Mouse (Mus musculus): Measurements from ENCODE around the gene Aff3.
"Not testable (repeated sequence)": the region's sequence is repeated elsewhere in the genome, so short reads cannot be mapped to it uniquely, and the experiment has no call there.

The Aff3 gene

DNA sequence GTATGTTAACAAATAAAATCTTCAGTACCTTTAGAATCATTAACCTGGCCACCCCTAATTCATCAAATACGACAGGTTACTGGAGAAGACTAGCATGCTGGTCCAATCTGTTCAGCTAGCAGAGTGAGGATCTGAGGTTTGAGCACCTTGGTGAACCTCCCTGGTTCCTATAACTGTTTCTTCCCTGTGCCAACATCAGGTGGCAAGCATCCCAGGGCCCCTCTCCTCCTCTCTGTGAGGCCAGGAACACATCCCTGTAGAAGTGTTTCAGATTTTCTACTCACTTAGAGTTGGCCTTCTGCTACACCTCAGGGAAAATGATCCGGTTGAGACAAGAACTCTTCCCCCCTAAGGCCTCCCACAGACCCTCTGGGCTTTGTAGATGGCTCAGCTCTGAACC lies 181.6 kb downstream of the Aff3 start:
- no peak for DNase-seq

DNA sequence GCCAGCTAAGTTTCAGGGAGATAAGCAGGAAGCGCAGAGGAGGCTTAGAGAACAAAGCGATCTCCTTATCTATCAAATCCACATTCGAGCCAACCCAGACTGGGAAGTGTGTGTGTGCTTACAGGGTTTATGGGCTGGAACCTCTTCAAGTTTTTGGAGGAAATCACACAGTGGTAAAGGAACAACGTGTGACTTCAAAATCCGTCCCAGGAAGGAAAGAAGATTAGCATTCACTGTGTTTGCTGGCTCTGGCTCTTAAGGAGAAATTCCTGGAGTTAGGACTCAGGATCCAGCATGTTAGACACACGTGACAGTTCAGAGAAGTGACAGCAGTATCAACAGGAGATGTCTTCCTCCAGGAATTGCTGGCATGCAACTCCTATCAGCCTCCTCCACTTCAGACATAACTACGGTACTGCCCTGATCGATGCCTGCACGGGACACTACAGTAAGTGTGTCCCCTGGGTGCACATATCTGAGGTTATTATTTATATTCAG lies 186.5 kb downstream of the Aff3 start:
- DNase-seq: no peak

DNA sequence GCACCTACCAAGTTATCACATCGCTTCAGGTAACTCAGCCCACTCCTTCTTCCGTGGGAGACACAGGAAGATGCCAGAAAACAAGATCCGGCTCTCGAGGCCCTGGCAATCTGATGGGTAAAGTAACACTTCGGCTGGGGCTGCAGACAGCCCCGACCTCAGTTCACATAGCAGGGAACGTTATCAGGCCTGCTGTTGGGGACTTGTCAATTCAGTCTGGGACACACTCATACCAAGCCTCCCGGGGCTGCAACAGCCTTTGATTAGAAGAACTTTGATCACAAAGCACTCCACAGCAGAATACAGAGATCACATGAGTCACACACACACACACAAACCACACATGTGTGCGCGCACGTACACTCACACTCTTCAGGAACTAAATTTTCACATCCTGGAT lies 193.9 kb downstream of the Aff3 start:
- no peak for DNase-seq

DNA sequence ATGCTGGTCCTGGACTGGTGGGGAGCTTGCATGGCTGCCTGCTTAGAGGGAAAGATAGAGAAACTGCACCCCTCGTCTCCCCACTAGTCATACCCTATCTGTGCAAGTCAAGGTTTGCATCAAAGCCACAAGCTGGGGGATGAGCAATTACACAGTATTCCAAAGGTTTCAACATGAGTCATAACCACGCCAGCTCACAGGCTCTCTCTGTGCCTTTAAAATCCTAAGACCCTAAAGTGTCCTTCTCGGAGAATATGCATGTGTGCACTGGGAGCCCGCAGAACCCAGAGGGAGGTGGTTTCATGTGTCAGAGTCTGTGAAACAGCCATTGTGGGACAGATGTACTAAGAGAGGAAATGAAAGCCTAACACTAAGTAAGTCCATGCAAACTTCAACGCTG lies 194.6 kb downstream of the Aff3 start:
- DNase-seq: no peak

DNA sequence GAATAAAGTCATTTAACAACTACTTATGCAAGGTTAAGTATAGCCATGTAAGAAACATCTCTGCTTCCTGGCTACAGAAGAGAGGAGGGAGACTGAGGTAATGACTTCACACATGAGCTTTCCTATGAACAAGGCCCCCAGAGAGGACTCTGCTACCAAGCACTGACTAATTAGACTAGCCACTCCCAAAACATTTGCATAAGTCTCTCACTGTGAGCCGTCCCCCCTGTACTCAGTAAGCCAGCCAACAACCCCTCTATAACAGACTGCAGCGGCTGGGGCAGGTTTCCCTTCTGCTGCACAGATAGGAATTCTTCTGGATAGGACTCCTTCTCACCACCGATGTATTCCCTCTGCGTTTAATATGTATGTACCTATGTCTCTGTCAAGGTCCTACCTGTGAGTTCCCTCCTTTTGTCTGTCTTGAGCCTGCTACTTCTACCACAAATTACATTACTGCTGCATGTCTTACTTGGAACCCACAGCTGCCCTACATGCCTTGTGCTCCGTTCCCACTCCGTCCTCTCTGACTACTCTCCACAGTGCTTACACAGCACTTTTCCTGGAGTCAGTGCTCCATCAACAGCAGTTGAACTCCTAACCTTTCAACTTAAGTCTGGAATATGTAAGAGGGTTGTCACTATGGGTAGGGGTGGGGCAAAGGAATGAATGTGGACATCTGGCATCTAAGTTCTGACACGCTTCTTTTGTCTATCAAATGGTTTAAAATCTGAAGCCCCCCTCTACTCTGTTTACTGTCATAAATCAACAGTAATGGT lies 197.3 kb downstream of the Aff3 start:
- no peak for DNase-seq

DNA sequence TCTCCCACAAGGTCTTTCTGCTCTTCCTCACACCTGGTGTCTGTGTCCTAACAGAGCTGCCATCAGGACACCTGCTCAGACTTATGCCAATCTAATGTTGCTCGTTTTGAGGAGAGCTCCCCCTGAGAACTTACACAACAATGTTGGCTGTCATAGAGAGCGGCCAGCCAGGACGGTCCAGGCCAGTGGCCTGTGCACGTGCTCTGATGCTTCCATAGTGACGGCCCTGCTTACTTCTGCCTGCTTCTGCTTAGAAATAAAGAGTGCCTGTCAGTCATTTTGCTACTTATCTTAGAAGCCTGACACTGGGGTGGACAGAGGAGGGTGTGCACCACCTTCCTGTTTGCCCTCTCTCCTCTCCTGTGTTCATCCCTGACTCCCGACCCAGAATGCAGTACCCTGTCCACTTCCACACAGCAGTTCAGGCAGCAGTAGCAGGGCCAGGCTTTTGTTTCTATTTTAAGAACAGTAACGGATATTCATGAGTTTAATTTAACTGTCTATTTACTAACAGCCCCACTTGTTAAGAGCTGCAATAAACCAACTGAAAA lies 208.0 kb downstream of the Aff3 start:
- no peak for DNase-seq

DNA sequence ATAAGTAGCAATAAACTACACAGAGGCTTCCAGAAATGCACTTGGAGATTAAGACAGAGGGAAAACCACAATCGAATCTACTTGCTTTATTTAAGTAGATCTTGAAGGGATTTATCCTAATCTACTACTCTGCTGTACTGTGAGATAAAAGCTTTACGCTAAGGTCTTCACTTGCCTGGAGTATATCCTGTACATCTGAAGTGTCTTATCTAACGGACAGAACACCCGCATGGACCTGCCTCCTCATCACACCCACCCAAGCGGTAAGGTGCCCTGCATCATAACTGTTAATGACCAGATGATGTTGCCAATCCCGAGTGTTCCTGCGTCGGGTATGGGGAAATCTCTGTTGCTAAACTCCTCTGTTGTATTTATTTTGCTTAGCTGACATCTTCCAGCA lies 209.8 kb downstream of the Aff3 start:
- DNase-seq: no peak

DNA sequence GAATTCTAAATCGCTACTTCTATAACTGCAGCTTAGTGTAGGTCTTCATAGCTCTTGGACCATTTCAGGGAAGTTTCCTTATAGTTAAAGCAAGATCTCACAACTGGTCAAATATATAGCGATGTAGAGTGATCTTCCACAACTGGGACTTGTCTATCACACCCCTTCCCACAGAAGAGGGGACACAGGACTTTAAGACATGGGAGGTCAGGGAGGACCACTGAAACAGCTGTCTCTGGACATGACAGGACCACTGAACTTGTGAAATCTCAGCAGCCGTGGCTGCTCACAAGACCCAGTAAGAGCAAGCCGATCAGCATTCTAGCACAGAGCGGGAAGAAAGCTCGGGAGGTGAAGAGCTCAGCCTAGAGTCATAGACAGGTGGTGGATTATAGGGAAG lies 213.4 kb downstream of the Aff3 start:
- DNase-seq: no peak

DNA sequence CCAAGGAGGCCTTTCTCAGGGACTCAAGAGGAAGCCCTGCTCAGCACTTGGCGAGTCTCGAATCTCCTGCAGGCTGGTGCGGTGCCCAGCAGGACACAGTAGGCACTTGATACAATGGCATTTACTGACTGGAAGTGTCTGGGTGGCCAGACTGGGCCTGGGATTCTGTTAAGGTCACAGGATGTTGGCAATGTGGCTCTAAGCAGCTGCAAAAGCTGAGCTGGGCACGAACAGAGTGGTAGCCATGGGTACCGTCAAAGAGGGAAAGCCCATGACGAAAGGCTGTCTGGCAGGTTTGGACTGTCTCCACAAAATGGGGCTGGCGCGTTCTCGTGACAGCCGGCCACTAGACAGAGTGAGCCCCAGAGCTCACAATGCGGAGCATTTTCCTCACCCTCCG lies 214.1 kb downstream of the Aff3 start:
- no peak for DNase-seq

DNA sequence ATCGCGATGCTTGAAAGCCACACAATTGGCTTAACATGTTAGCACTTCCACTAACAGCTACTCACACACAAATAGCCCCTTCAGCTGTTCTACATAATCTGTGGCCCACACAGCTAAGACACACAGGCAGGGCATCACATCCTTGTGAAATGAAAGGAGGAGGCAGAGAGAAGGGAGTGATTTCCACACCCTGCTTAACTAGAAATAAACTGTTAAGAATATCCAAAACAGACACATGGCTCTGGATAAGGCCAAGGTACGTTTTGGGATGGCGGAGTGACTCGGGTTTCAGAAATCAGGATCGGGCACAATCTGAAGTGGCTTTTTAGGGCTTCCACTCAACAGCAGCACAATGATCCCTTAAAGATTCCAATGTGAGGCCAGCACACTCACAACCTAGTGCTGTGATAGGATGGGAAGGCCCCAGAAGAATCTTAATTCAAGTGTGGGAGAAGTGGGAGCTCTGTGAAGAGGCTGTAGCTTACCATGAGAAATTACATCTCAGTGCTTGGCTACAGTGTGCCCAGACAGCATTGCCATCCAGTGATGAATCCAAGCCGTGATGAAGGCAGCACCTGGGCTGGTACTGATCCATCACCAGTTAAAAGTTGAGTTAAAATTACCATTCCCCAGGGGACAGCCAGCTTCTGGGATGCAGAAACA lies 214.8 kb downstream of the Aff3 start:
- DNase-seq: no peak

DNA sequence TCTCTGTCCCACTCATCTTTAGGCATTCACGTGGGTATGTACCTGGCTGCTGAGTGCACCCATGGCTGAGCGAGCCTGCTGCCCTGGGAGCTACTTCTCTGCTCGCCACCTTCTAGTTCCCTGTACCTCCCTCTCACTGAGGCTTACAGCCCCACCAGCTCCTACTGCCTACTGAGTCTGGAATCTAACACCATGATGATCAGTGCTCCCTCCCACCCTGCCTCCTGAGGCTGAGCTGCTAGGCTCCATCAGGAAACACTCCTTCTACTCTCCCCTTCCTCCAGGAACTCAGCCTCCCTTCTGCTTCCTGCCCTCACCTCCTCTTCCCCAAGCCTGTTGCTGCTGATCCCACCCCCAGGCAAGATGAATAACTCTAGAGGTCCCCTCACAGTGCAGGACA lies 215.9 kb downstream of the Aff3 start:
- no peak for DNase-seq

DNA sequence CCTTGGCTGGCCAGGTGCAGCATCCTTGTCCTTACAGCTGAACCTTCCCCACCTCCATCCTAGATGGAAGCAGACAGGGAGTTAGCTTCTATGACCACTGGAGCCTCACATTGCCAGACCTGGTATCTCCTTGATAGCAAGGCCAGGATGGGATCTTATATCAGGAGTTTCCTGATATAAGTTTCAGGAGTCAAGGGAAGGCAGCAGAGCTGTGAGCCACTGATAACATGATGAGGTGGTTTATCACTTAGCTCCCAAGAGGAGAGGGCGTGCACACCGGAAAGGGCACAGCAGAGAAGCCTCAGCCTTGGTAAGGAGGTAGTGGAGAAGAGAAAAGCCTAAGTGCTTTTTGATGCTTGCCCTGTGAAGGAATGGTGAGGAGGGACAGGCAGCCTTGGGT lies 217.2 kb downstream of the Aff3 start:
- DNase-seq: no peak

DNA sequence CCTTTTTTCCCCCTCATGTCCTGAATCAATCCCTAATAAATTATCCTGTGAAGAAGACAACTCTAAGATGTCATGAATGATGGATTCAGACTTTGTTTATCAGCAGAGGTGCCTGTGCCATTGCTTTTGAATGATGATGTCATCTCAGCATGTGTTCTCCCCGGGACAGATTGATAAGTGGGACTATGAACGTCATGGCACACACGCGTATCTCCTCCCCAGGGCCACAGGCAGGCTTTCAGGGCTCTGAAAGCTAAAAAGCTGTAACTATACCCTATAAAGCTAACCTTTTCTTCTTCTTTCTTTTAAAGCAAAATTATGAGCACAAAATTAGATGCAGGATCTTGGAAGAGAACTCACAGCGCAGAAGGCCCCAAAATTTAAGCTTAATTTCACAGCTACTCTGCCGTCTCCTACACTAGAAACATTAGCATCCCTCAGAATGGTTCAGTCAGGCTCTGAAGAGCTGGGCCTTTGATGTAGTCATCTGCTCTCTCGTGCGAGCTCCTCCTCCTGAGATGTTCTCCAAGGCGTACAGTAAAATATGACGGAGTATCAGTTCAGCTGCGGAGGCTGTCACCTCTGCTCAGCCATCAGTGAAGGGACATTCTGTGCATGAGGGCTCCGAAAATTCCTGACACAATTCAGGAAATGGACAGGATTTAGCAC lies 218.5 kb downstream of the Aff3 start:
- DNase-seq: no peak

DNA sequence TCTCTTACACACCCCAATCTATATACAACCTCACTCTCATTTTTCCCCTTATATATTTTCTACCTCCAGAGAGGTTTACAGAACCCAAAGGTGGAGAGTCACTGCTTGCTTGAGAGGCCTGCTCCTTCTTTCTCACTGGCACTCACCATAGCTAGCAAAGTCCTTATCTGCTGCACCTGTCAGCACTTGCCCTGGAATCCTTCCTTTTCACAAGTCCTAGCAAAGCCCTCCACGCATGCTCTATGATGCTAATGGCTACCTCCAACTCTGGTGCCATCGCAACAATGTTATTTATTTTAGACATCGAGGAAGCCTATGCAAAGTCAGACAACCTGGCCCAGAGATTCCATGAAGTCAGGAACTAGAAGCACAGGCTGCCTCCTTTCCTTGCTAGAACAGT lies 221.9 kb downstream of the Aff3 start:
- no peak for DNase-seq

DNA sequence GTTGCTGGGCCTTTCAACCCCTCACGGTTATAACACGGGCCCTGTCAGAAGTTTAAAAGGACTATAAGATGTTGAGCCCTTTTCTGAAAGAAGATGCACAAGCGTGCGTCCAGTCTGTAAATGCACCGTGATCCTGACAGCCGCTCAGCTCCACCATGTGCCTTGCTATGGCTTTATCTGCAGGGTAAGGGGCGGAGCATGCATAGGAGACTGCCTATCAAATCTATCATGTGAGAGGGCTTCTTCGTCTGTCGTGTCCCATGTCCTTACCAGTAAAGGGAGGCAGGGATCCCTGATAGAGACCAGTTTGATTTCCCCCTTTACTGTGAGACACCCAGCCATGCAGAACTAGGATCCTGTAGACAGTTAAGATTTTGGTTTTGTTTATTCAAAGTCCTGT lies 222.3 kb downstream of the Aff3 start:
- no peak for DNase-seq

DNA sequence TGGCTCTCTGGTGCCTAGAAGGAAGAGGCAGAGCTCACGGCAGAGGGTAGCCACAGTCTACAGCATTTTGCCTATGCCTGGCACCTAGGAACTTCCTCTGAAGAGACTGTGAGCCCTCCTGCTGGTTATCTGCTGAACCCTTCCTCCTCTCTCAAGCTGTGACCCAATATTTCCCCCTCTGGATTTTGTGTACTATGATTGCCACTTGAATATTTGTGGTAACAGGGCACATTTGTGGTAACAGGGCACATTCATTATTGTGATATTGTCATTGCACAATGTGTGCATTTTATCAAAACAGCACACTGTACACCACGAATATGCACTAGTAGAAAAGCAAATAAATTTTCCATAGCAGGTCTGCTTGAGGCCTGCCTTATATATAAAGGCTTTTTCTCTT lies 223.0 kb downstream of the Aff3 start:
- no peak for DNase-seq

DNA sequence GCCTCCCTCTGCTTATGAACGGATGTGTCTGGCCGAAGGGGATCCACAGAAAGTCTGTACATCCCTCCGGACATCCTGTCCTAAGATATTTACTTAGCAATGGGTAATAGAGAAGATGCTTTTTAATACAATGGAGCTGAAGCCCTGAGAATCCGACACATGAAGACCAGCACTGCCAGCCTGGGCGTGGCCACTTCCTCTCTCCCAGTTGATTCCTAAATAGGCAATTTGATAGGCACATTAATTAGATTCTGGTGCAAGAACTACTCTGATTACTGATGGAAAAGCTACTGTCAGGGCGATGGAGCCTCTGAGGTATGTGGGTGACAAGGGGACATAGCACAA lies 224.3 kb downstream of the Aff3 start:
- no peak for DNase-seq

DNA sequence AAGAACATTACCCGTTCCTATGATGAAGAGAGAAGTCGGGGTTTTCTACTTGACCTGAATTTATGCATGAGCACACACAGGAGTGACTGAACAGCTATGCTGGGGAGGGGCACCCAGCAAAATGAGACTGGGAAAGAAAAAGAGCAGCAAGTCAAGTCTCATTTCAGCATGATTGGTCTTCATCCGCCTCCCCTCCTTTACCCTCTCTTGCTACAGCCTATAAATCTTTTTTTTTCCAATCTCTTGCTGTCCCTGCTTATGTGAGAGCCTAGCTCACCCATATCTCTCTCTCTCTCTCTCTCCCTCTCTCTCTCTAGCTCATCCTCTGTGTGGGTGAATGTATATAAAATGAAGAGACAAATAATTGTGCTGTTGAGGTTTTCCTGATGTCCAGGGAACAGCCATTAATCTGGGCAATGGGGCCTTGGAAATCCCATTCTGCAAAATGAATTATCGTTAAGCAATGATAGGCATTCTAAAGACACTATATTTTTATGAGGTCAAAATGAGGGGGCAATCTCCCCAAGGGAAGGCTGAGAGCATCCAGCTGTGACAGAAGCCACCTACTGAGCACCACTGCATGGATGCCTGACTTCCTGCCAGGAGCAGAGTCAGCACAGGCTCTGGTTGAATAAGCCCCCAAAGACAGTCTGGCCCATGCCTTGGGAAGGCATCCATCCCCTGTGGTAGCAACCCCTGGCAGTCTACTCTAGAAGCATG lies 224.8 kb downstream of the Aff3 start:
- DNase-seq: no peak

DNA sequence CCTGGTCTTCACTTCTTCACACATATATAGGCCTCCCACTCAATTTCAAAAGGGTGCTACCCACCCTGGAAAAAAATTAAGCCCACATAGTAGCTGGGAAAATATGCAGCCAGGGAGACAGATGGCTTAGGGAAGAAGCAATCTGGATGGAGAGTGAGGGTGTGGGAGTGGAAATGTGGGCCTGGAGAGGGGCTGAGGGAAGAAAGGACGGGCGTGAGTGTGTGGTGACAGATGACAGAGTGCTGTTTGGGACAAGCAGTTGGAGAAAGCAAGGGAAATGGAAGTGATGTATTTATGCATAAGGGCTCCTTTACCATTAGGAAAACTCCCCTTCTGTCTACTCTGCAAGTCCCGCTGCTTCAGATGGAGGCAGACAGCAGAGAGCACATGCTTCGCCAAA lies 226.3 kb downstream of the Aff3 start:
- no peak for DNase-seq

DNA sequence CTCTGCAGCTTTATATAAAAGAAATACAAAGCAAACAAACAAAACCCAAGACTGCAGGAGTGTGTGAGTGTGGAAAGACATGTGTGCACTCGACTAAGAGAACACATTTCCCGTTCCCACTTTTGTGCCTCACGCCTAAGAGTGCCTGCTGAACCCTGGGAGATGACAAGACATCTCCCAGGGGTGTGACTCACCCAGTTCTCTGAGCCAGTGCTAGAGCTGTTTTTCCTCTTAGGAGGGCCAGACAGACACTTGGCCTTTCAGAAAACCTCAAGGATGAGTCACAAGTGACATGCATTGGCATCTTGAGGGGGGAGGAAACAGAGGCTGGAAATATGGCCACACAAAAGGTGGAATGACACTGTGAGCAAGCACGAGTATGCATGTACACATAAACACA lies 227.1 kb downstream of the Aff3 start:
- no peak for DNase-seq

DNA sequence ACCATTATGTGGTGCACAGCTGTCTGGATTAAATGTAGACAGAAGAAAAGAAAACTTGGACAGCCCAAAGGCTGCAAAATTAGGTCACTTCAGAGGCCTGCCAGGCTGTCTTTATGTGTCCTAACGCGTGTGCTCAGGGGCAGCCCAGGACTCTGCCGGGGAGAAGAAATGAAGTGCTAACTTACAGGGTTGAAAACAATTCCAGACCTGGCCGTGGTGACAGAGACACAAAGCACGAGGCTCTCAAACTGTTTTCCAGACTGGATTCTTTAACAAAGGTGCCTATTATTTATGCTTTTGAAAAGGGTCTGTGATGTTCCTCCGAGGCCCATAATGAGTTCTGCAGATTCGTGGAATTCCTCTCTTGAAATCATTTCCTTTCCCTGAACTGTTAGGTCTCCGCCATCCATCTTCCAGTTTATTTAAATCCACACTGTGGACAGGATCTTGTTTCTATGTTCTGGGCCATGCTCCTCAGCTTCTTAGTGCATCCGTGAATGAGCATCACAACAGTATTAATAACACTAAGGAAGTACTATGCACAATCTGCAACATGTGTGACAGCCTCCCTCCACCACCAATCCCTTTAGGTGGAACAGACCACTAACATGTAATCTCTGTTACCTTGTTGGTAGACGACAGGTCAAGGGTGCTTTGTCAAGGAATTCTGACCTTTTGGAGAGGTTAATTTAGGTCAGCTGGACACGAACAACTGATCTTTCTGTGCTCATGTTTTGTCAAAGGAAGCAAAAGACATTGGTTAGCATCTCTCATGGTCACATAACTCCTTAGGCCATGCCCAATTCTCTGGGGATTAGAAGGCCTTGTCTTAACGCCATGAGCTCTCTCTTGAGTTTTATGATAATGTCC lies 228.0 kb downstream of the Aff3 start:
- no peak for DNase-seq

DNA sequence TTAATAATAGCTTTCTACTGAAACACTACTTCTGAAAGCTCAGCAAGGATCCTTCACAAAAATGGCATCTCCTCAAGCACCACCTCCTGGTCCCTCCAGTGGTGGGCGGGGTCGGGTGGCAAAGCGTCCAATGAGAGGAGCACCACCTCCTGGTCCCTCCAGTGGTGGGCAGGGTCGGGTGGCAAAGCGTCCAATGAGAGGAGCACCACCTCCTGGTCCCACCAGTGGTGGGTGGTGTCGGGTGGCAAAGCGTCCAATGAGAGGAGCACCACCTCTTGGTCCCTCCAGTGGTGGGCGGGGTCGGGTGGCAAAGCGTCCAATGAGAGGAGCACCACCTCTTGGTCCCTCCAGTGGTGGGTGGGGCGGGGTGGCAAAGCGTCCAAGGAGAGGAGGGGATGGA lies 234.4 kb downstream of the Aff3 start:
- DNase-seq: not testable (repeated sequence)
